Mouse (Mus musculus): Measurements from ENCODE around the gene Zfp758. TPM values are rescaled to one million over a fixed set of nuclear protein-coding genes. Genes with fewer than 3 reads are reported as not detected.

The Zfp758 gene
- 2.9 and 3.0 TPM in 2 replicates for polyA plus RNA-seq (2012; rRNA removed)

GRCm38 (mm10) chr17:22361101-22361781 lies at the start of gene Zfp758, which contains the start of gene Zfp944:
Zfp758 (plus strand) TSS chr17:22361453.
Zfp944 (minus strand) TSS chr17:22361400.

GRCm38 (mm10) chr17:22314730-22315226 lies 46.5 kb upstream of the Zfp758 start, which contains the start of gene CT030661.1:
CT030661.1 (minus strand) TSS chr17:22314837.

GRCm38 (mm10) chr17:22423952-22424617 lies 62.8 kb downstream of the Zfp758 start, which contains the start of gene Zfp946:
Zfp946 (plus strand) TSS chr17:22424222.

Other genes starting within 250 kb of the Zfp758 start
- 0.88 and 1.0 TPM in 2 replicates for gene Zfp947, start 195.3 kb upstream of the Zfp758 start, polyA plus RNA-seq (2012; rRNA removed)
- 2.0 and 2.2 TPM in 2 replicates for gene Zfp994, start 135.8 kb upstream of the Zfp758 start, polyA plus RNA-seq (2012; rRNA removed)
- 8.4 TPM in 2 replicates for gene CT030661.1, start 46.6 kb upstream of the Zfp758 start, polyA plus RNA-seq (2012; rRNA removed)
- gene Zfp944, start 53 bp upstream of the Zfp758 start, polyA plus RNA-seq (2012; rRNA removed) = 8.3 and 10.9 TPM in 2 replicates
- 22.0 and 29.5 TPM in 2 replicates for gene Zfp946, start 62.8 kb downstream of the Zfp758 start, polyA plus RNA-seq (2012; rRNA removed)
- gene Vmn2r111, start 212.0 kb downstream of the Zfp758 start, polyA plus RNA-seq (2012; rRNA removed) = not detected in 2 replicates
- gene Vmn2r112, start 239.5 kb downstream of the Zfp758 start, polyA plus RNA-seq (2012; rRNA removed) = not detected in 2 replicates

All from central nervous system, embryonic 14 days (tissue).